Mouse (Mus musculus) kidney, adult 2 months (tissue): ENCODE results near the gene Tns2.

Source experiments
- CTCF ChIP-seq: fragments of 200-500 bp; conservative IDR thresholded peaks from 2 replicates; pipeline ENCODE4 v1.5.1; 2011; ENCODE audit warnings: low read depth, mild to moderate bottlenecking, control low read depth, low read length, moderate library complexity, mixed read lengths; ENCODE audit not compliant: insufficient read depth, insufficient read length
- POLR2A ChIP-seq: fragments of 200-500 bp; IDR thresholded peaks from one replicate; pipeline ENCODE4 v1.6.1; 2011; ENCODE audit warnings: low read depth, low read length, control low read depth

- peak; percentile 99; the same call in 1 of the 2 replicates for TF ChIP-seq CTCF
- TF ChIP-seq POLR2A, result no peak
Measured at GRCm38 (mm10) chr15:102065661-102066325, 34.4 kb upstream of the Tns2 start.
